Mouse (Mus musculus): ENCODE results near the gene Nos1. TPM values are rescaled to one million over a fixed set of nuclear protein-coding genes. Genes with fewer than 3 reads are reported as not detected.
A peak's percentile ranks its signal among the peaks of the same experiment; 100 is the strongest.

The Nos1 gene
- total and polyA plus RNA-seq, 2 experiments from 2014 or later, result 3.1 to 10.7 TPM

GRCm38 (mm10) chr5:117923688-117924087, 142.9 kb downstream of the Nos1 start:
- DNase-seq (ENCODE audit: low spot score), result no peak
- Histone ChIP-seq H3K4me1 (ENCODE audit: insufficient read depth, low read length) (no peaks in the 10 kb centered on the region), H3K9me3 (ENCODE audit: low read length) (no peaks in the 10 kb centered on the region), H3K4me2 (ENCODE audit: low read depth, low read length) (no peak overlapping the region), H3K4me3 (ENCODE audit: low read length) (no peak overlapping the region), H3K36me3 (ENCODE audit: insufficient read depth, low read length) (no peaks in the 10 kb centered on the region), H3K27ac (no peak overlapping the region), H3K27me3 (ENCODE audit: insufficient read depth, low read length) (no peaks in the 10 kb centered on the region), H3K9ac (replicated peaks; ENCODE audit: low read length) (no peak overlapping the region)
- 32% methylated on average over 6 of the region's 6 CpGs for WGBS
- peak; percentile 18; the same call in 1 of the 2 replicates for TF ChIP-seq CTCF (IDR thresholded peaks at IDR 0.05; ENCODE audit: low read depth)
- no peak for ATAC-seq

- no peaks in the 10 kb centered on the region for H3K4me1 ChIP-seq (ENCODE audit: insufficient read depth, low read length)
- H3K27ac ChIP-seq, result no peak overlapping the region
- DNase-seq (ENCODE audit: low spot score), result no peak
- no peaks in the 10 kb centered on the region for H3K9me3 ChIP-seq (ENCODE audit: low read length)
- peak; percentile 23; the same call in 1 of the 2 replicates for TF ChIP-seq CTCF (IDR thresholded peaks at IDR 0.05; ENCODE audit: low read depth)
- no peak for ATAC-seq
- H3K36me3 ChIP-seq (ENCODE audit: insufficient read depth, low read length), result no peaks in the 10 kb centered on the region
- no peak overlapping the region for H3K4me3 ChIP-seq (ENCODE audit: low read length)
- no peak overlapping the region for H3K9ac ChIP-seq (replicated peaks; ENCODE audit: low read length)
- no peak overlapping the region for H3K4me2 ChIP-seq (ENCODE audit: low read depth, low read length)
- H3K27me3 ChIP-seq (ENCODE audit: insufficient read depth, low read length), result no peaks in the 10 kb centered on the region
- WGBS, result 86% methylated on average over 2 of the region's 2 CpGs
Observed at GRCm38 (mm10) chr5:117928553-117928952, 147.7 kb downstream of the Nos1 start.

- H3K9me3 ChIP-seq (ENCODE audit: low read length), result no peaks in the 10 kb centered on the region
- no peak overlapping the region for H3K4me3 ChIP-seq (ENCODE audit: low read length)
- ATAC-seq, result no peak
- no peaks in the 10 kb centered on the region for H3K4me1 ChIP-seq (ENCODE audit: insufficient read depth, low read length)
- no peaks in the 10 kb centered on the region for H3K36me3 ChIP-seq (ENCODE audit: insufficient read depth, low read length)
- H3K4me2 ChIP-seq (ENCODE audit: low read depth, low read length), result no peak overlapping the region
- 73% methylated on average over 2 of the region's 2 CpGs for WGBS
- H3K9ac ChIP-seq (replicated peaks; ENCODE audit: low read length), result no peak overlapping the region
- no peak for TF ChIP-seq CTCF (IDR thresholded peaks at IDR 0.05; ENCODE audit: low read depth)
- peak; percentile 8 for DNase-seq (ENCODE audit: low spot score)
- no peaks in the 10 kb centered on the region for H3K27me3 ChIP-seq (ENCODE audit: insufficient read depth, low read length)
- no peak overlapping the region for H3K27ac ChIP-seq
Observed at GRCm38 (mm10) chr5:117932222-117932621, 151.4 kb downstream of the Nos1 start.

GRCm38 (mm10) chr5:117932862-117933261, 152.0 kb downstream of the Nos1 start:
- Histone ChIP-seq H3K9me3 (ENCODE audit: low read length) (no peaks in the 10 kb centered on the region), H3K4me2 (ENCODE audit: low read depth, low read length) (no peak overlapping the region), H3K4me1 (ENCODE audit: insufficient read depth, low read length) (no peaks in the 10 kb centered on the region), H3K36me3 (ENCODE audit: insufficient read depth, low read length) (no peaks in the 10 kb centered on the region), H3K9ac (replicated peaks; ENCODE audit: low read length) (no peak overlapping the region), H3K27me3 (ENCODE audit: insufficient read depth, low read length) (no peaks in the 10 kb centered on the region), H3K4me3 (ENCODE audit: low read length) (no peak overlapping the region), H3K27ac (no peak overlapping the region)
- peak; percentile 94 for DNase-seq (ENCODE audit: low spot score)
- peak; percentile 86 for TF ChIP-seq CTCF (IDR thresholded peaks at IDR 0.05; ENCODE audit: low read depth)
- 5% methylated on average over 6 of the region's 9 CpGs for WGBS
- ATAC-seq, result peak; percentile 74; the same call in 1 of the 2 replicates

GRCm38 (mm10) chr5:117936346-117936745, 155.5 kb downstream of the Nos1 start:
- Histone ChIP-seq H3K27ac (no peak overlapping the region), H3K27me3 (ENCODE audit: insufficient read depth, low read length) (no peaks in the 10 kb centered on the region), H3K4me3 (ENCODE audit: low read length) (no peak overlapping the region), H3K4me1 (ENCODE audit: insufficient read depth, low read length) (no peaks in the 10 kb centered on the region), H3K9me3 (ENCODE audit: low read length) (no peaks in the 10 kb centered on the region), H3K9ac (replicated peaks; ENCODE audit: low read length) (no peak overlapping the region), H3K4me2 (ENCODE audit: low read depth, low read length) (no peak overlapping the region), H3K36me3 (ENCODE audit: insufficient read depth, low read length) (no peaks in the 10 kb centered on the region)
- no peak for TF ChIP-seq CTCF (IDR thresholded peaks at IDR 0.05; ENCODE audit: low read depth)
- no peak for ATAC-seq
- WGBS, result 55% methylated on average over 16 of the region's 16 CpGs
- no peak for DNase-seq (ENCODE audit: low spot score)

- Histone ChIP-seq H3K36me3 (ENCODE audit: insufficient read depth, low read length) (no peaks in the 10 kb centered on the region), H3K4me3 (ENCODE audit: low read length) (no peak overlapping the region), H3K9ac (replicated peaks; ENCODE audit: low read length) (no peak overlapping the region), H3K9me3 (ENCODE audit: low read length) (no peaks in the 10 kb centered on the region), H3K4me2 (ENCODE audit: low read depth, low read length) (no peak overlapping the region), H3K27me3 (ENCODE audit: insufficient read depth, low read length) (no peaks in the 10 kb centered on the region), H3K4me1 (ENCODE audit: insufficient read depth, low read length) (no peaks in the 10 kb centered on the region), H3K27ac (no peak overlapping the region)
- 84% methylated on average over 3 of the region's 3 CpGs for WGBS
- no peak for ATAC-seq
- TF ChIP-seq CTCF (IDR thresholded peaks at IDR 0.05; ENCODE audit: low read depth), result no peak
- DNase-seq (ENCODE audit: low spot score), result no peak
Observed at GRCm38 (mm10) chr5:117937186-117937585, 156.4 kb downstream of the Nos1 start.

- DNase-seq (ENCODE audit: low spot score), result peak; percentile 72
- H3K4me2 ChIP-seq (ENCODE audit: low read depth, low read length), result peak overlapping the region; percentile 38
- H3K36me3 ChIP-seq (ENCODE audit: insufficient read depth, low read length), result no peaks in the 10 kb centered on the region
- WGBS, result 26% methylated on average over 14 of the region's 14 CpGs
- no peak overlapping the region for H3K9ac ChIP-seq (replicated peaks; ENCODE audit: low read length)
- H3K27ac ChIP-seq, result no peak overlapping the region
- H3K4me3 ChIP-seq (ENCODE audit: low read length), result peak overlapping the region; percentile 5; the same call in 1 of the 2 replicates
- no peaks in the 10 kb centered on the region for H3K27me3 ChIP-seq (ENCODE audit: insufficient read depth, low read length)
- peak; percentile 38; the same call in 1 of the 2 replicates for ATAC-seq
- H3K4me1 ChIP-seq (ENCODE audit: insufficient read depth, low read length), result no peaks in the 10 kb centered on the region
- H3K9me3 ChIP-seq (ENCODE audit: low read length), result no peaks in the 10 kb centered on the region
- TF ChIP-seq CTCF (IDR thresholded peaks at IDR 0.05; ENCODE audit: low read depth), result peak; percentile 79
Observed at GRCm38 (mm10) chr5:117938182-117938581, 157.3 kb downstream of the Nos1 start.
